Mouse (Mus musculus) layer of hippocampus, adult 8-10 months (tissue): ENCODE data around the gene Dnah7a. TPM values are rescaled to one million over a fixed set of nuclear protein-coding genes. Genes with fewer than 3 reads are reported as not detected.
A peak's percentile ranks its signal among the peaks of the same experiment; 100 is the strongest.
"Not testable (repeated sequence)": the region's sequence is repeated elsewhere in the genome, so short reads cannot be mapped to it uniquely, and the experiment has no call there.

ENCODE experiments used
- DNase-seq, 2 experiments: peaks; one replicate each; pipeline ENCODE4 v3.0.0; 2022; ENCODE audit warnings: low spot score in 2 of 2
- microRNA-seq, 2 experiments: library from miRNA; unstranded; fragments of <30 nt; microRNA quantifications; one replicate each; pipeline ENCODE4 v1.2.0; 2022
- total RNA-seq, 4 experiments: library from RNA; stranded (reverse); gene quantifications; 2 replicates each; pipeline ENCODE4 v1.2.4; 2022

The Dnah7a gene
- total RNA-seq, 4 experiments from 2014 or later: 3.9 to 5.5 (median 5.0) TPM

DNA sequence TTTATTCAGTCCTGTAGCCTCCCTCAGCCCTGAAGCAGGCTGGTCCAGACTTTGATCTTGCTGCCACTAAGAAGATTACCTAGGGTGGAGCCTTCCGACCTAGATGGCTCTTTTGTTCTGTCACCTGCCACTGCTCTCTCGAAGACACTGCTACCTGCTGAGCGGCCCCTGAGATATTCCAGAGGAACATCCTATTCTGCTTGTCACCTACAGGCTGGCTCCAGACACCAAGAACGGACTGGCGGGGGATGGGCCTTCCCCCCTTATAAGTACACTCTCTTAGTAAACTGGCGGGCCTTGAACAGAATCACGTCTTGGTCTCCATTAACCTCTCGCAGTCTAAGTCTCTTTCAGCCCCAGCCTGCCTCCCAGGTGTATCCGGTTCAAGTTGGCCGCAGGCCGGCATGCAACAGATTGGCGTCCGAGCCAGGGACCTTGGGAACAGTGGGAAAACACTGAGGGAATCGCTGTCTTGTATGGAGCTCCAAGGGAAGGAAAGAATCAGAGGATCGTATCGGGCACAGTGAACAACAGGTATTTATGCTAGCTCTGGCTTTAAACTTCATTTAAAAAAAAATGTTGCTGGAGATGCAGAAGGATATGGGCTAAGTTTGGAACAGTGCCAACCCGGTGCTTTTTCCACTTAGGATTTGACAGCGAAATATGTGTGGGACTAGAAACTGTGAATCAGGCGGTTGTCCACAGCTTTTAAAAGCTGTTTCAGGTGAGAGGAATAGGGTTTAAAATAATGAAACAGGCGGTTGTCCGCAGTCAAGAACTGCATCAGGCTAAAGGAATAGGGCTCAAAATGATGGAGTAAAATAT lies 312.4 kb downstream of the Dnah7a start:
- DNase-seq: peak in 1 of 2 experiments; percentile 6

DNA sequence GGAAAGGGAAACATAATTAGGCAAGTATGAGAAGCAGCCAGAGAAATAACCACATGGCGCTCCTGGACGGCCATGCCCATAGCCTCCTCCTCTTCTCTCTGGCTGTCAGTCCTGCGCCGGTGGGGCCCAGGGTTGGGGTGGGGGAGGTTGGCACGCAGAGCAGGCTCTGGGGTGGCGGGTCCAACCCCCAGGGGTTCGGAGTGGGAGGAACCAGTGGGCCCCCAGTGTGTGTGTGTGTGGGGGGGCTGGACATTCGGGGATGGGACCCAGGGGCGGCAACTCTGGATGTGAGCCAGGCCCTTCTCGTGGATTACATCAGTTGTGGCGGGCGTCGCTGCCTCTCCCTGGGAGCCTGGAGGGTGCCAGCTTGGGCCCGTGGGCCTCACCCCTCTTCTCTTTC lies 317.8 kb downstream of the Dnah7a start:
- no peak for DNase-seq

DNA sequence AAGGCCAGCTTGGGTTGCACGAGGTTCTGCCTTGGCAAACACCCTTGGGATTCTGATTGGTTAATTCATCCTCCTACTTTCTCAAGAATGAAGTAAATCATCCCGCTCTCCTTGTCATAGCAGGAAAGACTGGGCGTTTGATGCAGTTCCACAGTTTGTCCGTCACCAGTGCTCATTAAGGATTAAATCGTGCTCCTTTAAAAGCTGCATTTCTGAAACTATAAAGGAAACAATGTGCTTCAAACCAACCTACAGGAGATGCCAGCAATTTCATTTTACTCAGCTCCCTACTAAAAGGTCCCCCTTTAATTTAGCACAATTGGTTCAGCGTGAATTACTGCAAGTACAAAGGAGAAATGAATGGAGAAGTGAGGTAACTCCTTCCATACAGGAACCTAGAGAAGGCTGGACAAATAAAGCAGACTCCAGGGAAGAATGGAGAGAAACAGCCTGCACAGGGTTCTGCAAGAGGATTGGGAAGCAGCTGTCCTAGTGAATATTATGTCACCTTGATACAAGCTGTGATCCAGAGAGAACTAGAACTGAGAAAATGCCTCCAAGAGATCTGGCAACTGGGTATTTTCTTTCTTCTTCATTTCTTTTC lies 322.4 kb downstream of the Dnah7a start:
- no peak for DNase-seq

- DNase-seq: no peak
Measured at GRCm38 (mm10) chr1:53377731-53378130, 328.9 kb downstream of the Dnah7a start.

DNA sequence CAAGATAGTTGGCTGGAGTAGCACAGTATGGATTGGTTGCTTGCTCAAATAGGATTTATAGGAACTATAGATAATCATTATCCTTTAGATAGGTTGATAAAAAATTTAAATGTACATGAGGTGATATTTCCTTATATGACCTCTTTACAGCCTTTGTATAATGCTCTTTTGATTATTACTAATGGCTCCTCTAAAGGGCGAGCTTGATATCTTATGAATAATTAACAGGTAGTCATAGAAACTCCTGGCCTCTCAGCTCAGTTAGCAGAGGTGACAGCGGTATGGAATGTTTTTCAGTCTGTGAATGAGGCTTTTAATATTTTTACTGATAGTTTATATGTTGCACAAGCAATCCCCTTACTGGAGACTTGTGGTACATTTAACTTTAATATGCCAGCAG lies 330.6 kb downstream of the Dnah7a start:
- not testable (repeated sequence) for DNase-seq

DNA sequence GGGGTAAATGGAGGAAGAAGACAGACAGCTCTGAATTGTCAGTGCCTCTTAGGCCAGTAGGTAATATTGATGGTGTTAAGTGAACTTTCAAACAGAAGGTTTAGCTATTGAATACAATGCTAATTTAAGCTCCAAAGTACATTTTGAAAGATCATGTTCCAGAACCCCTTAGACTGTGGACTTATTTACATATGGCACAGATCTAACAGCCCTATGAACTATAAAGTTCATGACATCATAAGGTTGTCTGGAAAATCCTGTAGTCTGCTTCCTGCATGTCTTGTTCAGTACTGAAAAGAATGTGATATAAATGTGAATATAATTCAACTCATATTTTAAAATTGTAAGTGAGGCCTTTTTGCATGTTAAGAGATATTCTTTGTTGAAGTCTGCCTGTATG lies 347.6 kb downstream of the Dnah7a start:
- DNase-seq: no peak

- DNase-seq: peak; percentile 96 to 97
Measured at GRCm38 (mm10) chr1:53352327-53353261, 354.0 kb downstream of the Dnah7a start, which contains the start of the genes Asdurf, Gm28551 and Asnsd1. Gene Asdurf (minus strand): TSS chr1:53352619. Gene Gm28551 (minus strand): TSS chr1:53352667. Gene Asnsd1 (minus strand): TSS chr1:53352752.

Small RNA genes lying within 50 kb of the gene (microRNA-seq; reads per million reads assigned to microRNA genes)
- 0 reads per million in 2 experiments for gene Gm25240

Other genes with a start within 250 kb of the Dnah7a start
- 1 to 10 TPM; 4.7 to 7.0 (median 6.3) TPM for gene Stk17b, start 78.4 kb upstream of the Dnah7a start, total RNA-seq